Mouse (Mus musculus) heart, postnatal 36 days (tissue): ENCODE results near the gene Cluh. TPM values are rescaled to one million over a fixed set of nuclear protein-coding genes. Genes with fewer than 3 reads are reported as not detected.

Experiments
- DNase-seq, 2 experiments: peaks; one replicate each; pipeline ENCODE4 v3.0.0; 2021 to 2022
- intact Hi-C: fragments of 180-260 bp; cut with DNase I; formaldehyde crosslinking; loops from one replicate; pipeline ENCODE4 v1.15.1; 2025
- total RNA-seq, 2 experiments: library from RNA; stranded (reverse); gene quantifications; 2 replicates each; pipeline ENCODE4 v1.2.3; 2021

Cluh gene
- total RNA-seq: 100 to 1,000 TPM; 221 to 229 TPM

DNA sequence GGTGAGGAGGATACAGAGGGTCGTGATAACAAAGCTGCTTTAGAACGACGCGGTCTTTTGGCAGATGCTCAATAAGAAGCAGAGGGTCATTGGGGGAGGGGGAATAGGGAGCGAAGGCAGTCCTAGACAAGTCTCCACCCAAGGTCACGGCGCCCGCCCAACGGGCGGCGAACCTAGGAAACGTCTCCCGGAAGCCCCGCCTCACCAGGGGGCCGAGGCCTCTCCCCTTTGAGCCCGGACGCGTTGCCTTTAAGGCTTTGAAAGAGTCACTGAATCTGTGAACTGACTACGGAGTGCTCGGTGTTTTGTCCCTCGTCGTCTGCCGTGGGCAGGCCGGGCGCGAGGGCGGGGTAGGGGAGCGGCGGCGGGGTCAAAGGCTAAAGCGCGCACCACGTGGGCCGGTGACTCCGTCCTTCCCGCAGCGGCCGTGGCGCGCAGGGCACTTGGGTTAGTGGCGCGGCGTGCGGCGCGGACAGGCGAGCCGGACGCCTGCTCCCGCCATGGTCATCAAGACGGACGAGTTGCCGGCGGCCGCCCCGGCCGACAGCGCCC is at the start of gene Cluh:
TSS of gene Cluh (plus strand) at position 401 of the 552 bp plus-strand sequence.
- peak; percentile 98 to 99 for DNase-seq
- intact Hi-C loops: loop anchor here (1.0 kb wide), 1 partner anchor 74 kb away; no protein-coding TSS in a partner anchor

- intact Hi-C loops: no loop called here
- no peak for DNase-seq
These were observed 47.0 kb upstream of the Cluh start for GRCm38 (mm10) chr11:74602286-74602685.

GRCm38 (mm10) chr11:74610068-74610467 is 39.2 kb upstream of the Cluh start:
- intact Hi-C loops: no loop called here
- DNase-seq: no peak

GRCm38 (mm10) chr11:74610545-74611176 is 38.6 kb upstream of the Cluh start, which contains the start of gene Rap1gap2:
TSS of gene Rap1gap2 (minus strand) at chr11:74610915.
- DNase-seq: no peak
- intact Hi-C loops: no loop called here

- DNase-seq: no peak
- intact Hi-C loops: no loop called here
These were observed 37.9 kb upstream of the Cluh start for GRCm38 (mm10) chr11:74611437-74611836.

DNA sequence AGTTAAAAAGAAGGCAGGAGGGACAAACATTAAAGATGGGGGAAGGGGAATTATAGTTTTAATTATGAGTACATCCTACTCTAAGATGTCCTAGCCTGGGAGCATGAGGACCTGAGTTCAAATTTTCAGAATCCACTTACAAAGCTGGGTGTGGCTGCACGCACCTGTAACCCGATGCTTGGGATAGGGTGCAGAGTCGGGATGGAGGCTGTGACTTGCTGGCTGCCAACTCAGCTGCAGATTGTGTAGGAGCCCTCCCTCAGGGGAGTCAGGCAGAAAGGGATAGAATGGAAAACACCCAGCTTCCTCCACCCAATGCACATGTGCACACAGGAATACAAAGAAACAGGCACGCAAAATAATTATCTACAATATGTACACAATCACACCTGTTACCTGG is 35.9 kb upstream of the Cluh start:
- intact Hi-C loops: no loop called here
- DNase-seq: no peak

DNA sequence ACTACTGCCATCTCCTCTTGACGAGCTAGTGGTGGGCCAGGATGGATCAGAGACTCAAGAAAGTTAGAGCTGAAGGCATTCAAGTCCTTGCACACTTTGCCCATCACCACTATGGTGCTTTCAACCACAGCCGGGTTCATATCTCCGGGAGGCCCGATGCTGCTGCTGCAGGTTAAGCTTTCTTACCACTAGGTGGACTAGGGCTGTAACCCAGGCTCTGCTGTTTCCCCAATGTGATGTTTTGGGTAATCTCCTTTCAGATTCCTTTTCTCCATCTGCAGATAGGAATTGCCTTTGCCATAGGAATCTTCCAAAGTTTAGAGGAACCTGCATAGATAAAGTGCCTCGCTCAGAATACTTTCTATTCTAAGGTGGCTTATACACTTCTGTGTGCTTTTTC is 33.7 kb upstream of the Cluh start:
- intact Hi-C loops: no loop called here
- DNase-seq: no peak

DNA sequence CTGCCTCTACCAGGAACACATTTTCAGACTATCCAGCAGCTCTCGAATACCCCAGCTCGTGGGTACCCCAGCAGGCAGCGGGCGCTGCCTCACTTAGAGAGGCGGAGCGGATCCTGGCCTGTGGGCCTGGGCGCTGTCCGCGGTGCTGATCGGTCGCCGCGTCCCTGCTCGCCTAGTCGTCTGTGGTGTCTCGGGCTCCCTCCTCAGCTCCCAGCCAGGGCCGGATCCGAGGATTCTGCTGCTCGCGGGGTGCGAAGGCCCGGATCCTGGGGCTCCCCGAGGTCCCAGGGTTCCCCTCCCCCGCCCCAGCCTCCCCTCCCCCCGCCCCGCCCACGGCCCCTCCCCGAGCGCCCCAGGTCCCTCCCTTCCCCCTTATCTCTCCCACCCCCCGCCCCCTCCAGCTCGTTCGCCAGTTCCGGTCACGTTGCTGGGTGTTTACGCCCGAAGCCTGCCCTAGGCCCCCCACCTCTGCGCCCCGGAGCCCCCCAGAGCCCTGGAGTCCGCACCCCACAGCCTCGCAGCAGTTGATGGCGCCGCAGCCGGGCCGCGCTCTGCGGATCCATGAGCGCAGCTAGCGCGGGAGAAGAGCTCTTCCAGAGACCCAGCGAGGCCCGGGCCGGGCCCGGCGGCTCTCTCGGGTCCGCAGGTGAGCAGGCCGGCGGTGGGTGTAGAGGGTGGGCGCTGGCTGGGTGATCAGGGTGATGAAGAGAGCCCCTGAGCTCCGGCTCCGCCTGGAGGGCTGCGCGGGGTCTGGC is 29.9 kb upstream of the Cluh start, which contains the start of gene Ccdc92b:
TSS of gene Ccdc92b (plus strand) at position 405 of the 755 bp plus-strand sequence.
- peak; percentile 65 to 81 for DNase-seq
- intact Hi-C loops: no loop called here

- intact Hi-C loops: no loop called here
- DNase-seq: no peak
These were observed 29.4 kb upstream of the Cluh start for GRCm38 (mm10) chr11:74619956-74620300.

DNA sequence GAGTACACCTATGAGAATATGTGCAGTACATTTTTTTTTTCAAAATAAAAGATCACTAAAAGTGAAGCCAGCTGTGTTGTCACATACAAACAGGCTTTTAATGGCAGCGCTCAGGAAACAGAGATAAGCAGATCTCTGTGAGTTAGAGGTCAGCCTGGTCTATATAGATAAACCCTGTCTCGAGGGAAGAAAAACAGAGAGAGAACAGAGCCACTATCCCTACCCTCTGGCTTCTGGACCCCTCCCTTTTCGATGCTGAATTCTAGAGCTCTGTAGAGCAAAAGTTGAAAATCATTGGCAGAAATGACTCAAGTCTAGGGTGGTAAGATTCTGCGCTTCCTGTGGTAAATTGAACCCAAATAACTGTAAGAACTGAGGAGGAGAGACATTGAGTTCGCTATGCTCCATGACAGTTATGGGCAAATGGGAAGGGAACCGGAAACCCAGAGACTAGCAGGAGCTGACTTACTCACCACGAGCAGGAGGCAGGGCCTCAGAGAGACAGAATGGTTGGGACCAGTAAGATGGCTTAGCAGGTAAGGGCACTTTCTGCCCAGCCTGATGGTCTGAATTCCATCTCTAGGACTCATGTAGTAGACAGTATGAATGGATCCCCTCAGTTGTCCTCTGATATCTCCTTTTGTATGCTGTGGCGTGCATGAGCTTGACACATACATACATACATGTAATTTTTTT is 27.2 kb upstream of the Cluh start:
- intact Hi-C loops: no loop called here
- no peak for DNase-seq

DNA sequence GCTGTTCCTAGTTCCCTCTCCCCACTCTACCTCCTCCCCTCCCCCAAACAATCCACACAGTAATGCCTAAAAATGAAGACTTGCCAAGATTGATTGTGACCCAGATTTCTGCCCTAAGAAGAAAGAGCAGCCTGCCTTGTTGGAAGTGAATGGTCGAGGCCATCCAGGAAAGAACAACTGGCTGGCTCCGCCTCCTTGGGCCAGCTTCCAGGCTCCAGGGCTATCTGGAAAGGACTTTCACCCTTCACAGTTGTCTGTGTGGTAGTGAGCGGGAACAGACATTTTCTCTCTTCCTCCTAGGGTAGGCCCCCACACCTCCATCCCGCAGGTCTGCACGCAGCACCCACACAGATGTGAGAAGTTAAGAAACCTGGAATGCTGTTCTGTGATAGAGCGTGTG is 25.6 kb upstream of the Cluh start:
- DNase-seq: no peak
- intact Hi-C loops: no loop called here

GRCm38 (mm10) chr11:74625333-74625732 is 24.0 kb upstream of the Cluh start:
- intact Hi-C loops: no loop called here
- DNase-seq: no peak

- intact Hi-C loops: no loop called here
- no peak for DNase-seq
These were observed 21.8 kb upstream of the Cluh start for GRCm38 (mm10) chr11:74627481-74627880.

DNA sequence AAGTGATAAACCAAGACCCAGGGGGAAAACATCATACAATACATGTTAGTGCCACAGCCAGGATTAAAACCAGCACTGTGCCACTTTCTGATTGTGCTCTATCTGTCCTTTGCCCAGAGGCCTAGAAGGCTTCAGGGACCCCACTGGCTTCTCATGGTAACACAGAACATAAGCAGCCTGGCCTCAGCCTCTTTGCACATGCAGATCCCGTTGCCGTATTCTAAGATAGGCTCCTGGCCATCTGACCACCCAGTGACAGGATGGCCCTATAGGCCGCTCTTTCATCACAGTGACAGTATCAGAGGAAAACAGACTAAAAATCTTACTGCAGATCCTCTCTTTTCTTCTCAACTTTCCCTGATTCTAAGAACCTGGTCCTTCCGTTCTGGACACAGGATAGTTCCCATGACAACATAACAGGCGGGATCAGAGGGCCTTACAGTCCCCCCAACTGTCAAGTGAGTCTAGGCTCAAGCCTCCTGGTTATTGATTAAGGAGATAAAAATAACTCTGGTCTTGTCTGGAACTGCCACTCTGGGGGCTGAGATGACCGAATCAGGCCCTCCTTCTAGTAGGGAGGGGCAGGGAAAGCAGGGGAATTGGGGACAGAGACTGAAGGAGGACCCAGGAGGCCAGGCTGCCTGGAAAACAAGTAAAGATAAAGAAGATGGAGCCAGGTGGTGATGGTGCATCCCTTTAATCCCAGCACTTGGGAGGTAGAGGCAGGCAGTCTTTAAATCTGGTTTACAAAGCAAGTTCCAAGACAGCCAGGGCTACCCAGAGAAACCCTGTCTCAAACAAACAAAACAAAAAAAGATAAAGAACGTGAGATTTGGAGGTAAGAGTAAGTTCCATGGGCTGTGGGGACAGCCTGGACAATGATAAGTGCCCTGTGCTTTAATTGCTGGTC is 17.2 kb upstream of the Cluh start:
- intact Hi-C loops: no loop called here
- no peak for DNase-seq

DNA sequence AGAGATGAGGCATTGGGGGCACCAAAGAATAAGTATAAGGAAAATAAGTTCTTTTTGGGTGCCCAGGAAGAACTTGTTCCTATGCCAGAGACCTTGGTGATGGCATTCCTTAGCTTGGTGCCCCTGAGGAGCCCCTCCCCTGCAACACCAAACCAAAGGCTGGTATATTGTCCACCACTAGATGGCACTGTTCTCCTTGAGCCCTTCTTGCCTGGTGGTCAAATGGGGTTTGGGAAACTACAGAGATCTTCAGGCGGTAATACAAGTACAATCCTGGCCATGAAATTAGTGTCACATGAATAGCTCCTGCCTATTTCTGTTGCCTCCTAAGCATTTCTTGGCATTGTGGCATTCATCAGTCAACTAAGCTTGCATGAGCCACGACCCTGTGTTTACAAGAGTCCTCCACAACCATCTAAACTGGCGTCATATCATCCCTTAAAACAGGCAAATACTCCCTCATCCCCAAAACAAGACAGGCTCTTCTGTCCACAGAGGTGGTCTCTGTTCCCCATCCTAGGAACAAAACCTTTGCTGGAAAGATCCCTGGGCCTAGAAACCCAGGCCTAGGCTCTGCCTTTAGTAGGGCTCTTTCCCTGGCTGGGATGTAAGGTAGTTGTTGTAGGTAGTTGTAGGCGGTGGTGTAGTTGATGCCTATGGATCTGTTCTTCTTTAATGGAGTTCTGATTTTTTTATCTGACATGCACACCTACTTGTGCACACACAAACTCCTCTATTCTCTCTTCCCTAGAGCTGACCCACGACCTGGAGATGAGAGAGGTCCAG is 14.6 kb upstream of the Cluh start:
- intact Hi-C loops: loop anchor here (1.0 to 2.0 kb wide), 3 partner anchors 134 to 213 kb away; no protein-coding TSS in a partner anchor
- peak; percentile 66 to 67 for DNase-seq

DNA sequence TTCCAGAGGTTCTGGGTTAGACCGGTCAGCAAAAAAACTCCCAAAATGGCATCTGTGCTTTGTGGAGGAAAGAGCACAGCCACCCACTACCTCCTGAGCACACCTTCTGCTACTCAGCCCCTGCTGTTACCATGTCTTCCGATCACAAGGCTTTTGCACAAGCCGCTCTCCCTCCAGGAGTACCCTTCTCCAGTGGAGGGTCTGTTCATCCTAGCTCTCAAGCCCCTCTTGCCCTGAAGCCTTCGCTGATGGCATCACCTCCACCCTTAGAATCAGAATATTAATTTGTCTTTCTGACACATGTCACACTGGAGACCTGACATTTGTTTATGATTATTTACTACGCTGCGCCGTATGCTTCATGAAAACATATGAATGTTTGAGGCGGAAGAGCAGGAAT is 11.8 kb upstream of the Cluh start:
- intact Hi-C loops: no loop called here
- DNase-seq: no peak

DNA sequence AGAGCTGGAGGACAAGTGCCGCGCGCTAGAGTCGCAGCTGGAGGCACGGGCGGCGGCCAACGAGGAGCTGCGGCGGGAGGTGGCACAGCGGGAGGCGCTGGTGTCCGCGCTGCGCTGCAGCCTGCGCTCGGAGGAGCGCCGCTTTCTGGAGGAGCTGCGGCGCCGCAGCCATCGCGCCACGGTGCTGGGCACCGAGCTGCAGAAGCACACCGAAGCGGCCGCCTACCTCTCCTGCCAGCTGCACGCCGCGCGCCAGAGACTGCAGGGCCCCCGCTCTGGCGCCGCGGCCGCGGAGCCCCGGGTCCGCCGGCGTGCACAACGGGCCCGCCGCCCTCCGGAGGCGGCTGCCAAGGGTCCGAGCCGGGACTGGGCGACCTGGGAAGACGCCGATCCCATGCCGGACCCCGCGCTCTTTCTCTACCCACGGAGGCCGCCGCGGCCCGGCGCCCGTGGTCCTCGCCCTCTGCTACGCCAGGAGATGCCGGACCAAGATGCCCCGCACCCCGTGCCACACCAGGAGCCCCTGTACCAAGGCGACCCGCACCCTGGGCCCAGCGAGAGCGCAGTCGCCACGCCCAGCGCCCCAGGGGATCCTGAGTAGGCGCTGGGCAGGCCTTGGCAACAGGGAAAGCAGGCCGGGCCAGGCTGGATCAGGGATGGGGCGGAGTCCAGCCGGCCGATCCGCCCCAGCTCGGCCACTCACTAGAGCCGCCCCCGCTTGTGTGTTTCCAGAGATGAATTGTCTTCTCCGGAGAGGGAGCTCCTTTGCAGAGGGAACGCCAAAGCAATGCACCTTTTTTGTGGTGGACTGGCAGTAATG is 11.1 kb upstream of the Cluh start:
- intact Hi-C loops: no loop called here
- DNase-seq: peak; percentile 76 to 86

GRCm38 (mm10) chr11:74638791-74639411 is 10.4 kb upstream of the Cluh start:
- DNase-seq: no peak
- intact Hi-C loops: no loop called here
